Mouse (Mus musculus) ZHBTc4 (cell line): ENCODE measurements at regions not wholly inside any gene's neighbourhood (a gene's known extent, or its start where the extent isn't known, plus 50 kb on each side); places are given as distances from the start of the nearest gene placed in this dataset.
"Not testable (repeated sequence)": the region's sequence is repeated elsewhere in the genome, so short reads cannot be mapped to it uniquely, and the experiment has no call there.

Experiments
- DNase-seq: peaks from one replicate; pipeline ENCODE4 v3.0.0-alpha.2; 2011; ENCODE audit warnings: low read depth, low spot score

- no peak for DNase-seq
Measured at GRCm38 (mm10) chr14:102794898-102795297, 187.5 kb downstream of the Kctd12 start.

GRCm38 (mm10) chr14:102793753-102794152, 188.7 kb downstream of the Kctd12 start:
- DNase-seq, result no peak

- no peak for DNase-seq
Measured at GRCm38 (mm10) chr14:102790916-102791315, 191.5 kb downstream of the Kctd12 start.

- no peak for DNase-seq
Measured at GRCm38 (mm10) chr14:102782227-102782626, 200.2 kb downstream of the Kctd12 start.

- DNase-seq, result peak; percentile 36
Measured at GRCm38 (mm10) chr14:102769716-102770115, 212.7 kb downstream of the Kctd12 start.

GRCm38 (mm10) chr14:102748687-102749086, 233.8 kb downstream of the Kctd12 start:
- DNase-seq, result no peak

- no peak for DNase-seq
Measured at GRCm38 (mm10) chr14:102742331-102742730, 240.1 kb downstream of the Kctd12 start.

GRCm38 (mm10) chr14:102736656-102737055, 245.8 kb downstream of the Kctd12 start:
- no peak for DNase-seq

GRCm38 (mm10) chr14:102733718-102734117, 248.7 kb downstream of the Kctd12 start:
- DNase-seq, result not testable (repeated sequence)

- peak; percentile 38 for DNase-seq
Measured at GRCm38 (mm10) chr14:102731746-102732145, 250.7 kb downstream of the Kctd12 start.

- DNase-seq, result no peak
Measured at GRCm38 (mm10) chr14:102722633-102723032, 259.8 kb downstream of the Kctd12 start.

- no peak for DNase-seq
Measured at GRCm38 (mm10) chr14:102718558-102718957, 263.9 kb downstream of the Kctd12 start.

- DNase-seq, result no peak
Measured at GRCm38 (mm10) chr14:102712600-102712999, 269.8 kb downstream of the Kctd12 start.

- no peak for DNase-seq
Measured at GRCm38 (mm10) chr14:102706704-102707336, 275.6 kb downstream of the Kctd12 start.

- DNase-seq, result no peak
Measured at GRCm38 (mm10) chr14:102701108-102701507, 281.3 kb downstream of the Kctd12 start.

- no peak for DNase-seq
Measured at GRCm38 (mm10) chr14:102700457-102700856, 282.0 kb downstream of the Kctd12 start.

- DNase-seq, result no peak
Measured at GRCm38 (mm10) chr14:102699015-102699414, 283.4 kb downstream of the Kctd12 start.

GRCm38 (mm10) chr14:102686791-102687190, 295.6 kb downstream of the Kctd12 start:
- DNase-seq, result no peak

GRCm38 (mm10) chr14:102676582-102676981, 305.9 kb downstream of the Kctd12 start:
- no peak for DNase-seq

- DNase-seq, result no peak
Measured at GRCm38 (mm10) chr14:102674635-102675034, 307.8 kb downstream of the Kctd12 start.

GRCm38 (mm10) chr14:102673724-102674123, 308.7 kb downstream of the Kctd12 start:
- no peak for DNase-seq

- no peak for DNase-seq
Measured at GRCm38 (mm10) chr14:102663240-102663639, 319.2 kb downstream of the Kctd12 start.

GRCm38 (mm10) chr14:102660351-102660750, 322.1 kb downstream of the Kctd12 start:
- no peak for DNase-seq

GRCm38 (mm10) chr14:102656235-102656634, 326.2 kb downstream of the Kctd12 start:
- no peak for DNase-seq
